Mouse (Mus musculus) spleen, embryonic (tissue): ENCODE measurements around the gene Pax5.

ENCODE experiments used
- CTCF ChIA-PET: fragments of 350-600 bp; sonication (Branson Sonifier 250); formaldehyde crosslinking; loops from one replicate; lab custom pipeline; 2022; lab: Charles Lee

Pax5 gene

DNA sequence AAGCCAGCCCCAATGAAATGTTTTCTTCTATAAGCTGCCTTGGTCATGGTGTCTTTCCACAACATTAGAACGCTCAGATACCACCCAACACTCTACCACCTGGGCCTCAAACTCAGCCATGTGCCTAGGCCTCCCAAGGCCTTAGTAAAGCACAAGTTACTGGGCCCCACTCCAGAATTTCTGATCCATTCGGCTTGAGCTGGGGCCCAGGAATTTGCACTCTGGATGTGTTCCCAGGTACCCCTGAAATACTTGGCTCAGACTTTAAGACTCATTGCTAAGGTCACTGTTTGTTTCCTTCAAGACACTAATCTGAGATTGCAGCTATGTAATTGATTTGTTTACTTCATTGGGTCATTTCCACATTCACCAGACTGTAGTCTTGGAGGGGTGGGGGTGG, 214.5 kb downstream of the Pax5 start:
- CTCF ChIA-PET = no interaction called here

DNA sequence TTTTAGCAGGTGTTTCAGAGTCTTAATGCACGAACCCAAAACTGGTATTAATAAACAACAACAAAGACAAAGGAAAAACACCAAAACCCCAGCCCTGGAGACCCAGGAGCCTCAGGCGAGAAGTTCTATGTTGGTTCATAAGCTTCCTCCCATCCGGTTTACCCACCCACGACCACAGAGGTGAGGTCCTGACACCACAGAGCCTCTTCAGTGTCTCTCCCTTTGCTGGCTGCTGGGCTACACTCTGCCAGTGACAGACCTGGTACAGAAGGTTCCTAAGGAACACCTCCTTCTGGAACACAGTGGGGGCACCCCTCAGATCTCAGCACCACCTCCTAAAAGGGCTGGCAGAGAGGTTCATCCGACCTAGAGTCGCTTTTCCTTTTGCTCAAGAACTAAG, 216.5 kb downstream of the Pax5 start:
- CTCF ChIA-PET = no interaction called here

DNA sequence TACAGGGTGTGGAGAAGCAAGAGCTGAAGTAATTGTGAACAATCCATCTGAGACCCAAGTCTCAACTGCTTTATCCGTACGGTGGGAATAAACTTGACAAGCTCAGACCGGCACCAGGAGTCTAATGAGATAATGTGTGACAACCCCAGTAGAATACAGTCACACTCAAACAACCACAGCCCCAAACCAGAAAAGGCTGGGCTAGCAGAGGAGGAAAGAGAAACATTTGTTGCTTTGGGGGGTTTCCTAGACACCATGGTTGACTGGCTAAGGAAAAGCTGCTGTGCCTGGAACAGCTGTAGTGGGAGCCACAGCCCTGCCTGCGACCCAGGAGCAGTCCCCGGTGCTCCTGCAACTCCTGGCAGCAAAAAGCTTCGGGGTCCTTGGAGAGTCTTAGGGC, 219.4 kb downstream of the Pax5 start:
- CTCF ChIA-PET = no interaction called here

DNA sequence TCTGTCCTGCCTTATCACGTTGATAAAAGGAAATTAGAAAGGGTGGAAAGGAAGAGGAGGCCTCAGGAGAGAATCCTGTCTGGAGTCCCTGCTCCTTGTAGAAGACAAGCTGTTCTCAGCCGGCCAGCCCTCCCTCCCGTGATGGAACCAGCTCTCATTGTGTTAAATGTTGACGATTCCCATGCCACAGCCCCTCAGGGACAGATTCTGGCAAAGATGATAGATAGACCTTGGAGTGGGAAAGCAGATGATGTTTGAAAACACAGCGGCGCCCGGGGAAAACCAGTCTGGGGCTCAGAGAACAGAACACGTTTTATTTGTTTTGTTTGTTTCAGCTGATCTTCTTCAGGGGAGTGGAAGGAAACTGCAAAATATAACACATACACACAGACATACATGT, 221.6 kb downstream of the Pax5 start:
- CTCF ChIA-PET = no interaction called here

DNA sequence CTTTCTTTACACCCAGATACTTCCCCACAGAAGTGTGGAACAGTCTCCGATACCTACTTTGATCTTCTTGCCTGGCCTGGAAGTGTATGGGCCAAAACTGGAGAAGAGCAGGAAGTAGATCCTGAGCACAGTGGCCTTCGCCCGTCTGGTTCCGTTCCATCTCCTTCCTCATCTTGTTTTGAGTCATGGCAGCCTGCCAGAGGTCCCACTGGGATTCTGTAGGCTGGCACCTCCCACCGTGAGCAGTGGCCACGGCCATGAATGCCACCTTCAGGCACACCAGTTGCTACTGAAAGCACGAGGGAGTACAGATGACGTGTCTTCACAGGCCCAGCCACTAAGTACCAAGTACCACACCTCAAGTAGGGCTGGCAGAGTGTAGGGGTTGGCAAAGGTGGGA, 222.1 kb downstream of the Pax5 start:
- CTCF ChIA-PET = no interaction called here

DNA sequence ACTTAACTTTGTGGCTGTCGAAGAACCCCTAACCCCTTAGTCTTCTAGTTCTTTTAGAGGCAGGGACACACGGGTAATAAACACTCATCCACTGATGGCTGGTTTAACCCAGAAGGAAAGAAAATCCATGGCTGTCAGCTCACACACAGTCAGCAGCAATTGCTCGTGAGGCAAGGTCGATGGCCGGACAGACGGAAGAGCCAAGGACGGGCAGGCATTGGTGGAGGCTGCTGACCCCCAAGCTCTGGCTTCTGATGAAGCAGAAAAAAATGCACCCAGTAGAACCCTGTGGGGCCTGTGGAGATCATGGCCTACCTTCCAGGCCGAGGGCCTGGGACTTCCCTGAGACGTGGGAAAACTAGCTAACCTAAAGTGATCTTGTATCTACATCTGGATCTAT, 227.4 kb downstream of the Pax5 start:
- CTCF ChIA-PET = no interaction called here

DNA sequence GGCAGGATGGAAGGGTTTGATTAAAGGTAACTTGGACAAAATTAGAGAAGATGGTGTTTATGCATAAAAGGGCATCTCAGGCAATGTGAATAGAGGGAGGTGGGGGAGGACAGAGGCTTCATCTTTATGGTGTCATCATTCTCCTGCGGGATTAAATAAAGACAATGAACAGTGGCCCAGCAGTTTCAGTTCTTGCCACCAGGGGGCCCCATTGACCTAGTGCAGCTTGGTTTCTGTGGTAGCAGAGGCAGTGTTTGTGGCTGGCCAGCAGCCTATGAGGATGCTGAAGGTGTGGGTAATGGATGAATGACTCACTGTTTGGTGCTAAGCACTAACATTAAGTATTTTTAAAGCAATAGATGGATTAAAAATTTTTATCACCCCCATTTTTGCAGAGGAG, 230.5 kb downstream of the Pax5 start:
- CTCF ChIA-PET = no interaction called here
